Comparison of ENCODE assay signal across 25 mouse cellular contexts in genomic region chr1:98793320-98793719, GRCm38 (mm10).
A peak's percentile ranks its signal among the peaks of the same experiment; 100 is the strongest.
DNase-seq lines count a peak whose midpoint lies in the region; ATAC-seq and TF ChIP-seq lines count a peak whose summit lies in the region.
"Had no signal": no experiment of that assay in that cellular context is flagged by ENCODE, and none has a peak within 500 bp of the region (broad histone marks: within the 10 kb centered on the region; RNA-seq: fewer than 3 reads in every experiment).

No protein-coding gene starts in this region.

- DNase-seq in 416B (ENCODE audit: low read depth): peak; percentile 27
- no peak for DNase-seq in lung, postnatal 10 days
- no peak for DNase-seq in cerebellum, postnatal 25 days
- no peak for DNase-seq in kidney, postnatal 25 days
- DNase-seq in neural tube, embryonic 10.5 days (ENCODE audit: extremely low spot score, low spot score): no peak
- DNase-seq: adrenal gland, adult 2 months; adrenal gland, postnatal 10 days; adrenal gland, postnatal 25 days; B cell, adult 2 months; cerebellum, adult 11 months; cerebellum, adult 18-20 months; cerebellum, adult 8-10 months; cerebellum, adult 9-11 months; cerebellum, postnatal 14 days; embryo, embryonic 11 days had no signal

- peak; percentile 92 for ATAC-seq in granulocyte monocyte progenitor cell, adult 5-6 weeks (replicated peaks; ENCODE audit: poor library complexity, severe bottlenecking)
- peak; percentile 97 for ATAC-seq in megakaryocyte progenitor cell, adult 5-6 weeks (replicated peaks; ENCODE audit: poor library complexity)
- ATAC-seq: forebrain, embryonic 14.5 days; forebrain, embryonic 16.5 days had no signal

- H3K4me3 ChIP-seq in C2C12 (ENCODE audit: insufficient read depth, poor library complexity, severe bottlenecking): no peak overlapping the region
- H3K4me3 ChIP-seq: embryonic facial prominence, embryonic 13.5 days; embryonic facial prominence, embryonic 15.5 days; erythroblast, embryonic 14.5 days; forebrain, embryonic 10.5 days; forebrain, embryonic 12.5 days had no signal

- no peaks in the 10 kb centered on the region for H3K36me3 ChIP-seq in C2C12 (ENCODE audit: control insufficient read depth, insufficient read depth)
- H3K36me3 ChIP-seq: embryonic facial prominence, embryonic 13.5 days; embryonic facial prominence, embryonic 15.5 days; forebrain, embryonic 10.5 days; forebrain, embryonic 12.5 days had no signal

- H3ac ChIP-seq in C2C12 (ENCODE audit: control insufficient read depth, insufficient read length, low read depth): no peak overlapping the region

- no peaks in the 10 kb centered on the region for H3K79me3 ChIP-seq in C2C12 (ENCODE audit: low read depth)

- H3K79me2 ChIP-seq in C2C12 (ENCODE audit: control insufficient read depth, insufficient read depth): no peaks in the 10 kb centered on the region

- TF ChIP-seq CTCF in C2C12 (IDR thresholded peaks at IDR 0.05; ENCODE audit: control insufficient read depth, insufficient read depth, insufficient read length): no peak

- H3K27me3 ChIP-seq in C2C12 (ENCODE audit: control insufficient read depth, insufficient read depth, insufficient read length): no peaks in the 10 kb centered on the region
- H3K27me3 ChIP-seq: embryonic facial prominence, embryonic 13.5 days; embryonic facial prominence, embryonic 15.5 days; forebrain, embryonic 12.5 days had no signal

TF ChIP-seq in C2C12, 6 proteins besides CTCF, POLR2A, EP300 and RAD21:
- TF ChIP-seq MAX (IDR thresholded peaks at IDR 0.05): no peak
- peak; percentile 68 for TF ChIP-seq CEBPB (IDR thresholded peaks at IDR 0.05; ENCODE audit: low read depth)
